Mouse (Mus musculus): Measurements from ENCODE around the gene Hist1h2ab. TPM values are rescaled to one million over a fixed set of nuclear protein-coding genes. Genes with fewer than 3 reads are reported as not detected.

Gene Hist1h2ab
- total and polyA plus RNA-seq, 2 experiments from 2014 or later = 4.4 to 340 TPM

DNA sequence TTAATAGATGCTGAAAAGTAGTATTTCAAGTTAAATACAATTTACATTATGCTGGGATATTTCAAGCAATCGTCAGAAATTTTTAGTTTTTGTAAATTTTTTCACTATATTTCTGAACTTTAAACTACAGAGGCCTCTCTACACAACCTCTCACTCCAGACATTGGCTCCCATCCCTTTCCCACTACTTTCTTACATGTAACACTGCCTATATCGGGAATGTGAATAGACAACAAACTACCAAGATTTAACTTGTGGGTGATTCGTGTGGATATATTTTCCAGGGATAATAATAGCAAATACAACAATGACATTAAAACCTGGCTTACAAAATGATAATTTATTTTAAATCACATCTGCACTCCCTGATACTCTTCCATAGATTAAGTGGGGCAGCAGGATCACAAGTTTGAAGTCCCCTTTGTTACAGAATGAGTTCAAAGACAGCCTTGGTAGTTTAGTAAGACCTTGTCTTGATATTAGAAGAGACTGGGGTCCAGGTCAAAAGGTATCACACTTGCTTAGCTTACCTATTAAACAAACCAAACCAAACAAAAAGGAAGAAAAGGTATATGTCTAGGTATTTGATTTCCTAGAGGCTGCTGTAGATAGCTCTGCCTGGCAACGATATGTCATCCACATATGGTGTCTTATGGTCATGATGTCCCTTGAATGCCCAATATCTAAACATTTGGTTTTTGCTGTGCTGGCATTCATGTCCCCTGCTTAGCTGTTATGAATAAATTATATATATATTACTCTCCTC lies 2.6 kb downstream of the Hist1h2ab start:
- Histone ChIP-seq H3K4me1 (ENCODE audit: insufficient read depth) (no peaks in the 10 kb centered on the region), H3K4me3 (ENCODE audit: low read depth, low read length) (no peak overlapping the region), H3K27ac (ENCODE audit: low read depth, low read length) (no peak overlapping the region), H3K27me3 (ENCODE audit: insufficient read depth, low read length) (no peaks in the 10 kb centered on the region), H3K4me2 (ENCODE audit: low read depth) (no peak overlapping the region), H3K36me3 (ENCODE audit: insufficient read depth) (no peaks in the 10 kb centered on the region), H3K9ac (no peak overlapping the region), H3K9me3 (ENCODE audit: low read length) (no peaks in the 10 kb centered on the region)
- WGBS = 48% methylated on average over 4 of the region's 4 CpGs
- no peak for TF ChIP-seq CTCF (IDR thresholded peaks at IDR 0.05; ENCODE audit: low read depth)
- DNase-seq (no peak), ATAC-seq (no peak)

DNA sequence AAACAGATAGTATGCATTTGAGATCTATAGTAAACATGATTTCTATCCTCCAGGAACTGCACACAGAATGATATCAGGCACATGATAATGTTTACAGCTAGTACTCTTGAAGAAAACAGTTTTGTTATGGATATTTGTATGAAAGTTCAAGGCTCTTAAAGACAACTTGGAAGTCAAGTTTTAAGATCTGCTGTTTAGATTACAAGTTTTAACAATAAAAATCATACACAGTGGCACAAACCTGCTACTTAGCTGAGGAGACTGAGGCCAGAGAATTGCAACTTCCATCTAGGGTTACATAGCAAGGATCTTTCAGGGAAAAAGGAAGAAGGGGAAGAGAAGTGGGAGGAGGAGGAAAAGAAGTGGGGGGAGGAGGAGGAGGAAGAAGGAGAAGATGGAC lies 4.1 kb downstream of the Hist1h2ab start:
- DNase-seq (no peak), ATAC-seq (no peak)
- Histone ChIP-seq H3K27ac (ENCODE audit: low read depth, low read length) (no peak overlapping the region), H3K9me3 (ENCODE audit: low read length) (no peaks in the 10 kb centered on the region), H3K4me1 (ENCODE audit: insufficient read depth) (0 out of 2 replicates have a peak, but pooled peaks cover under 1% of the 10 kb centered on the region), H3K27me3 (ENCODE audit: insufficient read depth, low read length) (no peaks in the 10 kb centered on the region), H3K4me3 (ENCODE audit: low read depth, low read length) (no peak overlapping the region), H3K4me2 (ENCODE audit: low read depth) (no peak overlapping the region), H3K9ac (no peak overlapping the region), H3K36me3 (ENCODE audit: insufficient read depth) (no peaks in the 10 kb centered on the region)
- TF ChIP-seq CTCF (IDR thresholded peaks at IDR 0.05; ENCODE audit: low read depth) = no peak

GRCm38 (mm10) chr13:23756790-23757189 lies 5.9 kb downstream of the Hist1h2ab start, which contains the start of gene Hist1h4b:
Hist1h4b (plus strand) TSS chr13:23757013.
- Histone ChIP-seq H3K9me3 (ENCODE audit: low read length) (no peaks in the 10 kb centered on the region), H3K27me3 (ENCODE audit: insufficient read depth, low read length) (no peaks in the 10 kb centered on the region), H3K4me2 (ENCODE audit: low read depth) (peak within 1 kb of the TSS; percentile 62), H3K4me1 (ENCODE audit: insufficient read depth) (peaks cover 6% of the 10 kb centered on the region; the same call in 1 of the 2 replicates), H3K36me3 (ENCODE audit: insufficient read depth) (no peaks in the 10 kb centered on the region), H3K4me3 (ENCODE audit: low read depth, low read length) (peak within 1 kb of the TSS; percentile 36), H3K9ac (peak within 1 kb of the TSS; percentile 48), H3K27ac (ENCODE audit: low read depth, low read length) (peak within 1 kb of the TSS; percentile 79)
- DNase-seq (peak; percentile 94), ATAC-seq (peak; percentile 76)
- under 1% methylated on average over 17 of the region's 22 CpGs for WGBS
- 0 out of 2 replicates have a peak, but pooled peaks have one; percentile 14 for TF ChIP-seq CTCF (IDR thresholded peaks at IDR 0.05; ENCODE audit: low read depth)

GRCm38 (mm10) chr13:23757211-23757773 lies 6.4 kb downstream of the Hist1h2ab start:
- Histone ChIP-seq H3K27ac (ENCODE audit: low read depth, low read length) (peak overlapping the region; percentile 79), H3K9me3 (ENCODE audit: low read length) (no peaks in the 10 kb centered on the region), H3K36me3 (ENCODE audit: insufficient read depth) (no peaks in the 10 kb centered on the region), H3K27me3 (ENCODE audit: insufficient read depth, low read length) (no peaks in the 10 kb centered on the region), H3K4me3 (ENCODE audit: low read depth, low read length) (peak overlapping the region; percentile 36), H3K4me1 (ENCODE audit: insufficient read depth) (peaks cover 6% of the 10 kb centered on the region; the same call in 1 of the 2 replicates), H3K4me2 (ENCODE audit: low read depth) (peak overlapping the region; percentile 62), H3K9ac (peak overlapping the region; percentile 48)
- no peak for TF ChIP-seq CTCF (IDR thresholded peaks at IDR 0.05; ENCODE audit: low read depth)
- peak; percentile 38 for DNase-seq
- WGBS = 2% methylated on average over 18 of the region's 23 CpGs
- ATAC-seq = peak; percentile 18

- no peaks in the 10 kb centered on the region for H3K27me3 ChIP-seq (ENCODE audit: insufficient read depth, low read length)
- H3K9me3 ChIP-seq (ENCODE audit: low read length) = no peaks in the 10 kb centered on the region
- no peak overlapping the region for H3K27ac ChIP-seq (ENCODE audit: low read depth, low read length)
- 42% methylated on average over 3 of the region's 3 CpGs for WGBS
- TF ChIP-seq CTCF (IDR thresholded peaks at IDR 0.05; ENCODE audit: low read depth) = no peak
- ATAC-seq = no peak
- H3K9ac ChIP-seq = no peak overlapping the region
- H3K4me3 ChIP-seq (ENCODE audit: low read depth, low read length) = no peak overlapping the region
- no peak for DNase-seq
- H3K36me3 ChIP-seq (ENCODE audit: insufficient read depth) = no peaks in the 10 kb centered on the region
- peaks cover 7% of the 10 kb centered on the region; the same call in 1 of the 2 replicates for H3K4me1 ChIP-seq (ENCODE audit: insufficient read depth)
- no peak overlapping the region for H3K4me2 ChIP-seq (ENCODE audit: low read depth)
Observed at GRCm38 (mm10) chr13:23757921-23758320, 7.0 kb downstream of the Hist1h2ab start.

DNA sequence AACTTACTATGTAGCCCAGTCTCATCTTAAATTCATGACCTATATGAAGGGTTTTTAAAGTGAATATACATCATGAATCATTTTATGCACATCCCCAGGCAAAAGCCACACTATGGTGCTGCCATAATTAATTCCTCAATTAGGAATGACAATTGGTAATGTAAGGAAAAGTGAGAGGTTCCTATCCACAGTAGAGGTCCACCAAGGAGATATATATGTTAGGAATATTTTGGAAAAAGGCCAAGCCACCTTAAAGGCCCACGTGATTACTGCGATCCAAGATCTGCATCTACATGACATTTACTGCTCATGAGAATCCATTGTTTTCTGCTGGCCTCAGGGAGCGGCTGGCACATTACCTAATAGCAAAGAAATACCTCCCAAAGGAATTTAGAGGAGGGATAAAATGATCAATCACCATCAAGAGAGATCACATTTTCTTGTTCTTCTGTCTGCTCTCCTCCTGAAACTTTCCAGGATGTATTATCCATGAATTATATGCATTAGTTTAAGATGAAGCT lies 8.4 kb downstream of the Hist1h2ab start:
- Histone ChIP-seq H3K9ac (no peak overlapping the region), H3K4me3 (ENCODE audit: low read depth, low read length) (no peak overlapping the region), H3K4me1 (ENCODE audit: insufficient read depth) (peaks cover 15% of the 10 kb centered on the region), H3K27ac (ENCODE audit: low read depth, low read length) (no peak overlapping the region), H3K9me3 (ENCODE audit: low read length) (no peaks in the 10 kb centered on the region), H3K36me3 (ENCODE audit: insufficient read depth) (no peaks in the 10 kb centered on the region), H3K4me2 (ENCODE audit: low read depth) (no peak overlapping the region), H3K27me3 (ENCODE audit: insufficient read depth, low read length) (no peaks in the 10 kb centered on the region)
- no peak for TF ChIP-seq CTCF (IDR thresholded peaks at IDR 0.05; ENCODE audit: low read depth)
- ATAC-seq (no peak), DNase-seq (no peak)
- WGBS = 70% methylated on average over 3 of the region's 3 CpGs

- H3K36me3 ChIP-seq (ENCODE audit: insufficient read depth) = no peaks in the 10 kb centered on the region
- no peaks in the 10 kb centered on the region for H3K27me3 ChIP-seq (ENCODE audit: insufficient read depth, low read length)
- no peak for DNase-seq
- H3K27ac ChIP-seq (ENCODE audit: low read depth, low read length) = peak overlapping the region; percentile 83; the same call in 1 of the 2 replicates
- no peak overlapping the region; the same call in 1 of the 2 replicates for H3K4me2 ChIP-seq (ENCODE audit: low read depth)
- H3K4me3 ChIP-seq (ENCODE audit: low read depth, low read length) = no peak overlapping the region
- no peak for TF ChIP-seq CTCF (IDR thresholded peaks at IDR 0.05; ENCODE audit: low read depth)
- H3K9me3 ChIP-seq (ENCODE audit: low read length) = no peaks in the 10 kb centered on the region
- 80% methylated on average over 1 of the region's 1 CpGs for WGBS
- no peak for ATAC-seq
- H3K9ac ChIP-seq = 0 out of 2 replicates have a peak overlapping the region, but pooled peaks have one; percentile 57
- peaks cover 17% of the 10 kb centered on the region for H3K4me1 ChIP-seq (ENCODE audit: insufficient read depth)
Observed at GRCm38 (mm10) chr13:23759916-23760239, 9.0 kb downstream of the Hist1h2ab start.
